Mouse (Mus musculus) kidney, postnatal 0 days (tissue): ENCODE measurements at regions not wholly inside any gene's neighbourhood (a gene's known extent, or its start where the extent isn't known, plus 50 kb on each side); places are given as distances from the start of the nearest gene placed in this dataset.

Experiments
- ATAC-seq: fragments of 200-750 bp; cut with Nextera tagmentation; replicated peaks from 2 replicates; pipeline ENCODE4 v1.8.0; 2017; ENCODE audit warnings: low read depth, moderate number of reproducible peaks, moderate TSS enrichment, moderate library complexity; ENCODE audit not compliant: low FRiP score
- DNase-seq: peaks from one replicate; pipeline ENCODE4 v3.0.0-alpha.2; 2016; ENCODE audit warnings: low spot score
- H3K27ac ChIP-seq: fragments of 300-500 bp; sonication (generic); 2 replicates; pipeline ENCODE4 v1.5.1; 2014; ENCODE audit warnings: mild to moderate bottlenecking
- H3K27me3 ChIP-seq: fragments of 300-500 bp; sonication (generic); 2 replicates; pipeline ENCODE4 v1.6.1; 2014; ENCODE audit warnings: low read length, mixed read lengths; ENCODE audit not compliant: insufficient read depth
- H3K36me3 ChIP-seq: fragments of 300-500 bp; sonication (generic); 2 replicates; pipeline ENCODE4 v1.6.1; 2014; ENCODE audit warnings: low read length, mixed read lengths; ENCODE audit not compliant: insufficient read depth
- H3K4me1 ChIP-seq: fragments of 300-500 bp; sonication (generic); replicated peaks from 2 replicates; pipeline ENCODE4 v1.6.1; 2014; ENCODE audit warnings: antibody characterized with exemption, low read length, mixed read lengths; ENCODE audit not compliant: insufficient read depth
- H3K4me2 ChIP-seq: fragments of 300-500 bp; sonication (generic); 2 replicates; pipeline ENCODE4 v1.6.1; 2014; ENCODE audit warnings: mild to moderate bottlenecking, low read length, moderate library complexity, mixed read lengths
- H3K4me3 ChIP-seq: fragments of 300-500 bp; sonication (generic); replicated peaks from 2 replicates; pipeline ENCODE4 v1.5.1; 2014; ENCODE audit warnings: low read depth, low read length
- H3K9ac ChIP-seq: fragments of 300-500 bp; sonication (generic); 2 replicates; pipeline ENCODE4 v1.6.1; 2014; ENCODE audit warnings: low read depth, low read length
- H3K9me3 ChIP-seq: fragments of 300-500 bp; sonication (generic); replicated peaks from 2 replicates; pipeline ENCODE4 v1.6.1; 2016; ENCODE audit warnings: low read length, inconsistent platforms, mixed read lengths
- CTCF ChIP-seq: IDR thresholded peaks from 2 replicates; pipeline ENCODE4 v1.5.1; 2016; ENCODE audit warnings: antibody characterized with exemption, low read depth, mild to moderate bottlenecking, moderate library complexity
- WGBS: fragments of 180-500 bp; shearing (Covaris S2); extraction: QIAGEN DNeasy Blood & Tissue Kit; methylation state at CpG from one replicate; pipeline ENCODE4 v1.1.7; 2014; 5-methylcytosine and 5-hydroxymethylcytosine counted together

DNA sequence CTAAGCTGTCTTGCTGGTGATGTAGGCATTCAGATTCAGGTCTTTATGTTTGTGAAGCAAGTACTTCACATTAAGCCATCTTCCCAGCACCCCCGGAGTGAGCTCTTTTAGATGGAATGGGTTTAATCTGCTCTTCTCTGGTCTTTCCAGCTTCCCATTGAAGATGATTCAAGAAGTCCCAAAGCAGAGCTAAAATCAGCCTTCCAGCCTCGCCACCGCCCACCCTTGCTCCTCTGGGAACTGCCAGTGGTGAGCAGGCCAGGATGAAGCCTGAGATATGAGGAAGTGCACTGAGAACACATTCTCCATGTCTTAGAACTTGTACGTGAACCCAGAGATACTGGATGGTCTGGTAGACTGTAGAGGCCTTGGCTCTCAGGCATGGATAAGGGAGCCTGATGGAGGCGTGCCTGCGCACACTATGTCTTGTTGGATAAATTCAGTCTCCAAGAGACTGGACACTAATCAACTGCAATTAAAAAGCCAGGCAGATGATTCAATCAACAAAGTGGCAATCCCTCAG, 51.3 kb upstream of the Mrtfb start:
- Histone ChIP-seq H3K9me3 (no peaks in the 10 kb centered on the region), H3K4me1 (no peaks in the 10 kb centered on the region; the same call in 1 of the 2 replicates), H3K4me3 (no peak overlapping the region), H3K27ac (no peak overlapping the region), H3K27me3 (no peaks in the 10 kb centered on the region), H3K9ac (no peak overlapping the region), H3K4me2 (no peak overlapping the region), H3K36me3 (no peaks in the 10 kb centered on the region)
- ATAC-seq: no peak
- TF ChIP-seq CTCF: no peak
- DNase-seq: no peak
- WGBS: 87% methylated on average over 6 of the region's 6 CpGs

DNA sequence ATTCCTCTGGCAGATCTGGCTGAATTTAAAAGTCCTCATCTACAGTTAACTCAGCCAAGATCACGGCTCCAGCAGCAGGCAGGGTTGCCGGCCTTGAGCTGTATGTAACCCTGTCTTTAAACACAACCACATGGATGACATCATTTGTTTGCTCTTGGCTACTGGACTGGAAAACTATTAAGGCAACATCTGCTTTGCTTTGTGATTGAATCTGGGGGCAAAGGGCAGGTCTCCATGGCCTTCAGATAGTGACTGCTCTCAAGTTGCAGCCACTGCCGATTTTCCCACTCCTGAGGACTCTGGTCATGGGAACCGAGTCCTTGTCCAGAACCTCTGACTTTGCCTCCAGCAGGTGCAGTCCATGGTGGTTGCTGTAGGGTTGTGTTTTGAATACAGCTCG, 50.4 kb upstream of the Mrtfb start:
- TF ChIP-seq CTCF: no peak
- Histone ChIP-seq H3K27me3 (no peaks in the 10 kb centered on the region), H3K9me3 (no peaks in the 10 kb centered on the region), H3K36me3 (no peaks in the 10 kb centered on the region), H3K9ac (no peak overlapping the region), H3K4me1 (no peaks in the 10 kb centered on the region; the same call in 1 of the 2 replicates), H3K4me2 (no peak overlapping the region), H3K27ac (no peak overlapping the region), H3K4me3 (no peak overlapping the region)
- DNase-seq (peak; percentile 87), ATAC-seq (peak; percentile 83)
- WGBS: 17% methylated on average over 5 of the region's 5 CpGs
